Mouse (Mus musculus): ENCODE measurements around the gene Etv6. TPM values are rescaled to one million over a fixed set of nuclear protein-coding genes. Genes with fewer than 3 reads are reported as not detected.
"Not testable (repeated sequence)": the region's sequence is repeated elsewhere in the genome, so short reads cannot be mapped to it uniquely, and the experiment has no call there.

Gene Etv6
- polyA plus RNA-seq (2015; fragmentation: Nextera tagmentation; extraction: Ambion mirVana) = 3.5 and 4.6 TPM in 2 replicates

DNA sequence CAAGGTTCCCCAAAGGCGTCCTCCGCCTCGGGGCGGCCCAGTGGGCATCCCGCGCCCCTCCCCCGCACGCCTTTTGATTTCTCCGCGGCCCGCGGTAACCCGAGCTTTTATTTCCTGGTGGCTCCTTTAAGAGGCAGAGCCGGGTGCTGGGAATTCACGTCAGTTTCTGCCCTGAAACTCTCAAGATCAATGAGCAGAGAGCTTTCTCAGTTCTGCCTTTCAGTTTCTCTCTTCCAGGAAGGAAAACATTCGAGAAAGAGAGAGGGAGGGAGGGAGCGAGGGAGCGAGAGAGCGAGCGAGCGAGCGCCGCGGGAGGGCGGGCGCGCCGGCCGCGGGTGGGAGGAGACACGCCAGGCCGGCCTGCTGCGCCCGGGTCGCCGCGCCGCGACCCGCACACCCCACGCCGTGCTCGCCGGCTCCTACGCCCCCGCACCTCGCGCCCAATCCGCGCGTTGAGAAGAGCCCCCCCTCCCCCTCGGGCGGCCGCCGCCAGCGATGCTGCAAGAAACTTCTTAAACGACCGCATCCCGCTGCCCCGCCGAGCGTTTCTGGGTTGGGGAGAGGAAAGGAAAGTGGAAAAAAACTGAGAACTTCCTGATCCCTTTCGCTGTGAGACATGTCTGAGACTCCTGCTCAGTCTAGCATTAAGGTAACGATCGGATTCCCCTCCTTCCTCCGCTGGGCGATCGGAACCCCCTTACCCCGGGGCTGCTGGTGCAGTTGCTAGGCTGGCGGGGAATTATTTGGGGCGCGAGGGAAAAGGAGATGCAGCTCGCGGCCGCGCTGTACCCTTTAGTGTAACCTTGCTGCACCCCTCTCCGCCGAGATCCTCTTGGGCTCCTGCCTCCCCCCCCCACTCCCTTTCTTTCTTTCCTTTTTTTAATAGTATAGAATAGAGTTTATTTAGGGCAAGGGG lies at the start of gene Etv6:
TSS of gene Etv6 (plus strand) at position 211 of the 916 bp plus-strand sequence.
- WGBS (ENCODE audit: insufficient replicate concordance) = under 1% methylated on average over 68 of the region's 78 CpGs
- H3K9me3 ChIP-seq (replicated peaks) = no peaks in the 10 kb centered on the region
- H3K4me2 ChIP-seq = peak within 1 kb of the TSS; percentile 92
- no peaks in the 10 kb centered on the region for H3K27me3 ChIP-seq
- DNase-seq = peak; percentile 32
- H3K36me3 ChIP-seq = no peaks in the 10 kb centered on the region
- peak within 1 kb of the TSS; percentile 87 for H3K27ac ChIP-seq
- peak; percentile 69 for ATAC-seq (ENCODE audit: low read depth)
- H3K4me3 ChIP-seq (replicated peaks) = peak within 1 kb of the TSS; percentile 77
- peak within 1 kb of the TSS; percentile 82 for H3K9ac ChIP-seq
- H3K4me1 ChIP-seq (replicated peaks) = peaks cover 45% of the 10 kb centered on the region

DNA sequence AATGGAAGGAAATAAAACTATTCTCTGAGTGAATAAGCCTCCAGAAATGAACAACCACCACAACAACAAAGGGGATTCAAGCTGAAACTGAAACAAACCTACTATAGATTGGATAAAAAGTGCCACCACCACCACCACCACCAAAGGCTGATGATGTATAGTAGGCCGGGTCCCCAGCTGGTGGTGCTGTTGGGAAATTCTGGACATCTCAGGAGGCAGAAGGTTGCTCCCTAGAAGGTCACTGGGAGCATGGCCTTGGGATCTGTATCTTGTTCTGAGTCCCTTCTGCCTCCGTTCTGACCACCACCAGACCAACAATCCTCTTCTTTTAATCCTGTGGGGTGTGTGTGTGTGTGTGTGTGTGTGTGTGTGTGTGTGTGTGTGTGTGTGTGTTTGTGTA lies 49.3 kb upstream of the Etv6 start:
- 40% methylated on average over 2 of the region's 2 CpGs for WGBS (ENCODE audit: insufficient replicate concordance)
- ATAC-seq (ENCODE audit: low read depth) = no peak
- H3K27ac ChIP-seq = no peak overlapping the region

DNA sequence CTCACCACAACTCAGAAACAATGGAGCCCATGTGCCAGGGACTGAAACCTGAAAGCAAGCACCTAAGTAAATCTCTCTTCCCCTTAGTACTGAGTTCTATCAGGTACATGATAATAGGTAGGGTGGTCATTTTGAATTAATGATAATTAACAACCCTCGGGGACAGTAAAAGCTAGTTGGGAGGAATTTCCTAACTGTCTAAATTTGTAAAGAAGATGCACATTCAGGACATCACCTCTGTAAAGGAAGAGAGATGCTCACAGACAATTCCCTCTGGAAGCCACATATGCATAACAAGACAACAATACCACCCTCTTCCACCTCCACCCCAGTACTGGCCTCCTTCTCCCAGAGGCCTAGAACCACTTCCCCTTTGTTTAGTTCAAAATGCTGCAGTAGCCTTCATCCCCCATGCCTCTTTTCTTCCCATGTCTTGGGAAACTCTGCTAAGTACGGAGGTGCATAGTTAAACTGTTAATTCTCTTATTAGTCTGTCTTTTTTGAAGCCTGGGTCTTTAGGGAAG lies 48.4 kb upstream of the Etv6 start:
- Histone ChIP-seq H3K4me3 (replicated peaks) (no peak overlapping the region), H3K4me2 (no peak overlapping the region), H3K36me3 (no peaks in the 10 kb centered on the region), H3K9ac (no peak overlapping the region), H3K27me3 (no peaks in the 10 kb centered on the region), H3K4me1 (replicated peaks) (0 out of 2 replicates have a peak, but pooled peaks cover 3% of the 10 kb centered on the region), H3K9me3 (replicated peaks) (no peaks in the 10 kb centered on the region), H3K27ac (no peak overlapping the region)
- WGBS (ENCODE audit: insufficient replicate concordance) = 42% methylated on average over 2 of the region's 2 CpGs
- DNase-seq (no peak), ATAC-seq (ENCODE audit: low read depth) (no peak)

More for the DNA sequence above, 49.3 kb upstream of the Etv6 start:
- no peaks in the 10 kb centered on the region for H3K36me3 ChIP-seq
- H3K4me1 ChIP-seq (replicated peaks) = 0 out of 2 replicates have a peak, but pooled peaks cover 3% of the 10 kb centered on the region
- H3K9me3 ChIP-seq (replicated peaks) = no peaks in the 10 kb centered on the region
- H3K4me3 ChIP-seq (replicated peaks) = no peak overlapping the region
- no peaks in the 10 kb centered on the region for H3K27me3 ChIP-seq
- H3K9ac ChIP-seq = no peak overlapping the region
- no peak overlapping the region for H3K4me2 ChIP-seq
- no peak for DNase-seq

DNA sequence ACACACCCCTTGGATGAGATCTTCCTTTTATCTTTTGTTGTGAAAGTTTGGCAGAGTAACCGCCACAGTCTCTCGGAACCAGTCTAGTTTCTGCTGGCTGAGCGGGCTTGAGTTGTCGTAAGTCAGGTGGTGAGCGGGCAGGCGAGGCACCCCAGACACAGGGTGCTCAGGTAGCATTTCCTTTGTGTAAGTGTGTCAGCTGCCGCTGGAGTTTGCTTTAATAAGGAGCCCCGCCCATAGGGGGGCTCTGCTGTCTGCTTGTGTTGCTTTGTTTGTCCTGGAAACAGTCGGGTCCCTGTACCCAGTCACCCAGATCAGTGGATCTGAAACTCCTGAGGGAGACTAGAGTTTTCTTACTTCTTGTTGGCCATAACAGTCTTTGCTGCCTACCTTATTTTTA lies 47.5 kb upstream of the Etv6 start:
- Histone ChIP-seq H3K4me3 (replicated peaks) (no peak overlapping the region), H3K9me3 (replicated peaks) (no peaks in the 10 kb centered on the region), H3K27me3 (no peaks in the 10 kb centered on the region), H3K9ac (no peak overlapping the region), H3K4me2 (no peak overlapping the region), H3K4me1 (replicated peaks) (0 out of 2 replicates have a peak, but pooled peaks cover 3% of the 10 kb centered on the region), H3K36me3 (no peaks in the 10 kb centered on the region), H3K27ac (no peak overlapping the region)
- DNase-seq = no peak
- no peak for ATAC-seq (ENCODE audit: low read depth)
- WGBS (ENCODE audit: insufficient replicate concordance) = 45% methylated on average over 9 of the region's 9 CpGs

DNA sequence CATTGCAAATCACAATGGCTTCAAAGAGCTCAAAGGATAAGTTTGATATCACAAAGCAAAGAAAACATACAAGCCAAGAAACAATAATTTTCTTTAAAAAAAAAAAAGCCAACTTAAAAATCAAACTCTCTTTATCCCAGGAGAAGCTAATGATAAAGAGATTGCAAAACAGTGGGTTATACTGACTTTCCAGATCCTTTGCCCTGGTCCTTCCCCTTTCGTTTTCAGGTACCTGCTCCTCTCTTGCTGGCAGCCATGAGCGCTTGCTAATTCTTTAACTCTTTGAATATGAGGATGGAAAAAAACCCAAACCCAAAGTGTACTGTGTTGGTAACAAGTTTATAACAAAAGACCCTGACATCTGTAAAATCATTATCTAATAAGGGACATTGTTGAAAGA lies 38.0 kb upstream of the Etv6 start:
- WGBS (ENCODE audit: insufficient replicate concordance) = 44% methylated on average over 2 of the region's 2 CpGs
- H3K36me3 ChIP-seq = no peaks in the 10 kb centered on the region
- no peaks in the 10 kb centered on the region for H3K27me3 ChIP-seq
- H3K4me1 ChIP-seq (replicated peaks) = no peaks in the 10 kb centered on the region
- no peak overlapping the region for H3K27ac ChIP-seq
- H3K9me3 ChIP-seq (replicated peaks) = no peaks in the 10 kb centered on the region
- H3K4me2 ChIP-seq = no peak overlapping the region
- H3K4me3 ChIP-seq (replicated peaks) = no peak overlapping the region
- H3K9ac ChIP-seq = no peak overlapping the region
- DNase-seq (no peak), ATAC-seq (ENCODE audit: low read depth) (no peak)

DNA sequence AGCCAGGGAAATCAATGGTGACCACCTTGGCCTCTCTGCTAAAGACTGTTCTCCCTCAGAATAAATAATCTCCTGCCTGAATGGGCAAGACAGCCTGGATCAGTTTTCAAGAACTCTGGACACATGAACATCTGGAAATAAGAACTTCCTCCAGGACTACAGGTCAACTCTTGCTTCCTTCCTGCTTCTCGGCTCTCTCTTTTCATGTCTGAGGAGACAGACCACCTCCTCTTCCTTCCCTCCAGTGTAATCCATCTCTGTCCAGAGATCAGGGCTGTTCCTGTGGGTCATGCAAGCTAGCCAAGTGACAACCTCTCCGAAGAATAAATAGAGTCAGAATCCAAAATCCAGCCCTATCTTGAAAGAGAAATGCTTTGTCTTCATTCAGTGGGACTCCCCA lies 37.6 kb upstream of the Etv6 start:
- Histone ChIP-seq H3K27me3 (no peaks in the 10 kb centered on the region), H3K4me3 (replicated peaks) (no peak overlapping the region), H3K4me2 (no peak overlapping the region), H3K36me3 (no peaks in the 10 kb centered on the region), H3K9me3 (replicated peaks) (no peaks in the 10 kb centered on the region), H3K27ac (no peak overlapping the region), H3K4me1 (replicated peaks) (no peaks in the 10 kb centered on the region), H3K9ac (no peak overlapping the region)
- ATAC-seq (ENCODE audit: low read depth) = no peak
- DNase-seq = no peak
- WGBS (ENCODE audit: insufficient replicate concordance) = 19% methylated on average over 2 of the region's 2 CpGs

DNA sequence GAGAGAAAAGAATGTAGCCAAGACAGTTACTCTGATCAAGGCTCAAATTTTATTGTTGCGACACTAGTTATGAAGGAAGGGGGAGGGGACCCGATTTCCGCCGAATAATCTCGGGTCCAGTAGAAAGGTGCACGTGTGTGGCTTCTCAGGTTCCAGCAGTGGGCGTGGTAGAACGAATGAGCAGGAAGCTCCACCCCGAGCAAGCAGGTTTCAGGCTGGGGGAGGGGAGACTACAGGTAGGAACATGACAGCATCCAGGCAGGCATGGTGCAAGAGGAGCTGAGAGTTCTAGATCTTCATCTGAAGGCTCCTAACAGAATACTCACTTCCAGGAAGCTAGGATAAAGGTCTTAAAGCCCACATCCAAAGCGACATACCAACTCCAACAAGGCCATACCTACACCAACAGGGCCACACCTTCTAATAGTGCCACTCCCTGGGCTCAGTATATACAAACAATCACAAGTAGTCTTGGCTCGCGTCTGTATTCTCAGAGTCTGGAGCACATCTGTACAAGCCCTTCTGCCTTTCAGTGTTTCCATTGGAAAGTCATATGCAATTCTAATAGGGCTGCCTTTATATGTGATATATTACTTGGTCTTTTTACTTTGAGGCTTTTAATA lies 20.9 kb upstream of the Etv6 start:
- 33% methylated on average over 6 of the region's 12 CpGs for WGBS (ENCODE audit: insufficient replicate concordance)
- H3K4me2 ChIP-seq; H3K4me1 ChIP-seq (replicated peaks); H3K9ac ChIP-seq; DNase-seq; H3K9me3 ChIP-seq (replicated peaks); H3K36me3 ChIP-seq; H3K27ac ChIP-seq; ATAC-seq (ENCODE audit: low read depth); H3K4me3 ChIP-seq (replicated peaks); H3K27me3 ChIP-seq: not testable (repeated sequence)

DNA sequence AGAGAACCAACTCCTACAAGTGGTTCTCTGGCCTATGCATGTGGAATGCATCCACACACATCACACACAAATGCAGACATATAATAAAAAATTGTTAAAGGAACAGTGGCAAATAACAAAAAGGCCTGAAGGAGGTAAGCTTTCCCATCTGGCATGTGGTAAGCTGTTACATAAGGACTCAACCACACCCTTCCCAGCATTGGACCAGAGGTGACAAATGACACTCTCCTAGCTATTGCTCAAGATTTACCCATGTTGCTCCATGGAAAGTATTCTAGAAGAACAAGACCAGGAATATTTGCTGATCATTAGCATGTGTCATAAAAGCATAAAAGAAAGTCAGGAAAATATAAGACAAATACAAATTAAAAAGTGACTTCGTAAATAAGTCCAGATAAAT lies 16.7 kb upstream of the Etv6 start:
- no peak overlapping the region for H3K4me3 ChIP-seq (replicated peaks)
- ATAC-seq (ENCODE audit: low read depth) = no peak
- no peaks in the 10 kb centered on the region for H3K36me3 ChIP-seq
- H3K4me1 ChIP-seq (replicated peaks) = no peaks in the 10 kb centered on the region
- no peaks in the 10 kb centered on the region for H3K27me3 ChIP-seq
- DNase-seq = no peak
- WGBS (ENCODE audit: insufficient replicate concordance) = 88% methylated on average over 1 of the region's 1 CpGs
- no peak overlapping the region for H3K4me2 ChIP-seq
- H3K9ac ChIP-seq = no peak overlapping the region
- no peak overlapping the region for H3K27ac ChIP-seq
- H3K9me3 ChIP-seq (replicated peaks) = no peaks in the 10 kb centered on the region

DNA sequence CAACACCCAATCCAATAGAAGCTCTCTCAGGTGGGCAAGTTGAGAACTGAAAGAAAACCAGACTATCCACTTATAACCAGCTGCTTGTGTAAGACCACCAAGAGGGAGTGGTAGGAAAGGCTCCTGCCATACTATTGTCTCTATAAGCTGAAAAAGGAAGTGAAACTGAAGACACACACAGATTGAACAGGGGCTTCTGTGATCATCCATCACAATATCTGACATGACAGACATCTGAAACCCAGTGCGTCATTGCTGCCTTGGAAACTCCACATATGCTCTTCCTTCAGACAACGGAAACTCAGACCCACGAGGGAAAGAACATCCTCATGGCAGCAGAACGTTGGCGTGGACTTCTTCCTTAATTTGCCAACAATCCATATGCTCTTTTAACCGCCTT lies 14.7 kb upstream of the Etv6 start:
- Histone ChIP-seq H3K9ac (no peak overlapping the region), H3K4me3 (replicated peaks) (no peak overlapping the region), H3K27me3 (no peaks in the 10 kb centered on the region), H3K27ac (no peak overlapping the region), H3K4me2 (no peak overlapping the region), H3K9me3 (replicated peaks) (no peaks in the 10 kb centered on the region), H3K4me1 (replicated peaks) (no peaks in the 10 kb centered on the region), H3K36me3 (no peaks in the 10 kb centered on the region)
- ATAC-seq (ENCODE audit: low read depth) (no peak), DNase-seq (no peak)
- WGBS (ENCODE audit: insufficient replicate concordance) = 35% methylated on average over 6 of the region's 6 CpGs

DNA sequence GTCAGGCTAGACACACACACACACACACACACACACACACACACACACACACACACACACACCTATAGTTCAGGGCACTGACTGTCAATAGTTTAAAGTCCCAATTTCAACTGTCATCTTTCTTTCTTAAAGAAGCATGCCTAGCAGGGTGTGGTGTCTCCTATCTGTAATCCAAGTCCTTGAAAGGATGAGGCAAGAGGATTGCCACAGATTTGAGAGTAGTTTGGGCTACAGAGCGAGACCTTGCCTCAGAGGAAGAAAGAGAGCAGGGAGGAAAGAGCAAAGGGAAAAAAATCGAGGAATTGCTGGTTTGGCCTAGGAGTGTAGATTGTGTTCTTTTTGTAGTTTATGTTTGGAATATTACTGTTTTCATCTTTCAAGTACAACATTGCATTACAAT lies 9.2 kb upstream of the Etv6 start:
- Histone ChIP-seq H3K9me3 (replicated peaks) (no peaks in the 10 kb centered on the region), H3K36me3 (no peaks in the 10 kb centered on the region), H3K9ac (no peak overlapping the region), H3K4me1 (replicated peaks) (no peaks in the 10 kb centered on the region), H3K27me3 (no peaks in the 10 kb centered on the region), H3K27ac (no peak overlapping the region), H3K4me2 (no peak overlapping the region), H3K4me3 (replicated peaks) (no peak overlapping the region)
- DNase-seq = no peak
- no peak for ATAC-seq (ENCODE audit: low read depth)
- WGBS (ENCODE audit: insufficient replicate concordance) = 46% methylated on average over 2 of the region's 2 CpGs

DNA sequence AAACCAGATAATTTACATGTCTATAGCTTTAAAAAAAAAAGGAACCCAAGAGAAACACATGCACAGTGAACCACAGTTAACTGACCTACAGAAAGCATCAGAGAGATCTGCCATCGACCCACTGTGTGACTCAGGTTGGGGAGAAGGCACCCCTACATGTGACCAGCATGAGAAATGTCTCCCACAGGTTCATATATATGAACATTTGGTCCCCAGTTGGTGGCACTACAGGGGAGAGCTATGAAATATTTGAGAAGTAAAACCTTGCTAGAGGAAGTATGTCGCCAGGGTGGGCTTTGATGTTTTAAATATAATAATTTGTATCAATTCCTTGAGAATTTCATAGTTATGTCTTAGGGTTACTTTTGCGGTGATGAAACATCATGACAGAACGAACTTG lies 8.5 kb upstream of the Etv6 start:
- Histone ChIP-seq H3K27me3 (no peaks in the 10 kb centered on the region), H3K9me3 (replicated peaks) (no peaks in the 10 kb centered on the region), H3K4me1 (replicated peaks) (no peaks in the 10 kb centered on the region), H3K9ac (no peak overlapping the region), H3K4me3 (replicated peaks) (no peak overlapping the region), H3K4me2 (no peak overlapping the region), H3K27ac (no peak overlapping the region), H3K36me3 (no peaks in the 10 kb centered on the region)
- DNase-seq = no peak
- 70% methylated on average over 4 of the region's 4 CpGs for WGBS (ENCODE audit: insufficient replicate concordance)
- no peak for ATAC-seq (ENCODE audit: low read depth)

All from liver, embryonic 13.5 days (tissue).